Mouse (Mus musculus) embryonic facial prominence, embryonic 13.5 days (tissue): ENCODE results near the gene Cdkal1. TPM values are rescaled to one million over a fixed set of nuclear protein-coding genes. Genes with fewer than 3 reads are reported as not detected.

Experiments
- ATAC-seq: fragments of 200-750 bp; cut with Nextera tagmentation; 2 replicates; pipeline ENCODE4 v1.8.0; 2017; ENCODE audit warnings: low read depth; ENCODE audit not compliant: insufficient number of reproducible peaks, insufficient read depth, low FRiP score, low TSS enrichment
- H3K27ac ChIP-seq: fragments of 300-500 bp; sonication (generic); 2 replicates; pipeline ENCODE4 v1.5.1; 2015; ENCODE audit warnings: moderate library complexity, mild to moderate bottlenecking, inconsistent platforms
- H3K27me3 ChIP-seq: fragments of 300-500 bp; sonication (generic); 2 replicates; pipeline ENCODE4 v1.6.1; 2015; ENCODE audit warnings: mild to moderate bottlenecking, inconsistent platforms
- H3K36me3 ChIP-seq: fragments of 300-500 bp; sonication (generic); 2 replicates; pipeline ENCODE4 v1.6.1; 2015; ENCODE audit warnings: mild to moderate bottlenecking, inconsistent platforms
- H3K4me1 ChIP-seq: fragments of 300-500 bp; sonication (generic); 2 replicates; pipeline ENCODE4 v1.6.1; 2015; ENCODE audit warnings: inconsistent platforms
- H3K4me2 ChIP-seq: fragments of 300-500 bp; sonication (generic); 2 replicates; pipeline ENCODE4 v1.6.1; 2015; ENCODE audit warnings: moderate library complexity, mild to moderate bottlenecking, inconsistent platforms
- H3K4me3 ChIP-seq: fragments of 300-500 bp; sonication (generic); 2 replicates; pipeline ENCODE4 v1.5.1; 2015; ENCODE audit warnings: mild to moderate bottlenecking, inconsistent platforms
- H3K9ac ChIP-seq: fragments of 300-500 bp; sonication (generic); 2 replicates; pipeline ENCODE4 v1.6.1; 2015; ENCODE audit warnings: mild to moderate bottlenecking, inconsistent platforms
- H3K9me3 ChIP-seq: fragments of 300-500 bp; sonication (generic); 2 replicates; pipeline ENCODE4 v1.6.1; 2016; ENCODE audit warnings: inconsistent platforms
- WGBS: fragments of 180-500 bp; shearing (Covaris S2); methylation state at CpG from one replicate; pipeline ENCODE4 v1.1.7; 2015; ENCODE audit warnings: mixed read lengths; 5-methylcytosine and 5-hydroxymethylcytosine counted together
- polyA plus RNA-seq: library from polyadenylated mRNA; unstranded; fragments of >200 nt; fragmentation: Nextera tagmentation; extraction: Ambion mirVana; gene quantifications from 2 replicates; pipeline ENCODE4 v1.2.1, GENCODE M21; 2015

Gene Cdkal1
- polyA plus RNA-seq, 1 experiment from 2014 or later, result 34.0 TPM

DNA sequence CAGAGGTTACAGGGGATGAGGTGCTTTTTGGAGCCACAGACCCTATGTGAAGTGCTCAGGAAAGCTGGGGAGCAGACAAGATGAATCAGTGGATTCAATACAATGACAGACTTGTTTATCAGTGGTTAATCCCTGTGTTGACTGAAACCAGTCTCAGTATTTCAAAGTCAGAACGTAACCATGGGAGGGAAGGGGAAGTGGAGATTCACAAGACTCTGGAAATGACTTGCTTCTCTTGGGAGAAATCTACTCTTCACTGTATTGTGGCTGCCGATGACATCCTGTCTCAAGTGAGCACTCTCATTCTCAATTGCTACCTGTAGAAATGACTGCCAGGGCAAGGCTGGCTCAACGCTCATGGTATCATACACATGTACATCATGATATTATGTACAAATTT lies 371.5 kb downstream of the Cdkal1 start:
- no peak overlapping the region for H3K4me3 ChIP-seq
- H3K9me3 ChIP-seq, result no peaks in the 10 kb centered on the region
- H3K4me1 ChIP-seq, result no peaks in the 10 kb centered on the region
- H3K4me2 ChIP-seq, result no peak overlapping the region
- no peak overlapping the region for H3K27ac ChIP-seq
- H3K9ac ChIP-seq, result no peak overlapping the region
- no peaks in the 10 kb centered on the region for H3K36me3 ChIP-seq
- H3K27me3 ChIP-seq, result no peaks in the 10 kb centered on the region
- no peak for ATAC-seq
- 76% methylated on average over 3 of the region's 3 CpGs for WGBS

DNA sequence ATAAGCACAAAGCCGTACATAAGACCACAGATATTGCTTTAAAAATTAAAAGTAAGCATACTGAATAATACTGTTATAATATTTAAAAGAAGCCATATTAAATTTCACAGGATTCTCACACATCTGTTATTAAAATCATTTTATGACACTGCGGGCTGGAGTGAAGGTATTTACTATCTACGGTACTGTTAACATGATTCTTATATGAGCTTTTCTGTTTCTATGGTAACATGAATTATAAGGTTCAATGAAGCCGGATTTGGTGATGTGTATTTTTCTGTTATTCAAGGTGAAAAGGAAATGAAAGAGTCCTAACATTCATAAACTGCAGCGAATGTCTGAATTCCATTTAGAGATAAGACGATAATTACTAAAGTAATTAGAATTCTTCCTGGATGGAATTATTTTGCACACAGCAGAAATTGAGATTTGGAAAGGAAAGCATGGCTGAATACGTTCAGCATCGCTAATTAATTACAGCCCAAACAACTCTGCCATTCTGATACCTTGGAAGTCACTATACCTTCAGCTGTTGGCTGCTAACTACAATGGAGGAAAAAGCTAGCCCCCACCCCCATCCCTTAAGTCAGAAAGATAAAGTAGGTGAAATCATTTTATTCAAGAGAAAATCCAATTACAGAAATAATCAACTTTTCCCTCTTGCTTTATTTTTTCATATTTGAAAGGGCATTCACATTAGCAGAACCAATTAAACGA lies 373.2 kb downstream of the Cdkal1 start:
- Histone ChIP-seq H3K27me3 (no peaks in the 10 kb centered on the region), H3K27ac (no peak overlapping the region), H3K4me2 (no peak overlapping the region), H3K9me3 (no peaks in the 10 kb centered on the region), H3K36me3 (no peaks in the 10 kb centered on the region), H3K9ac (no peak overlapping the region), H3K4me3 (no peak overlapping the region), H3K4me1 (no peaks in the 10 kb centered on the region)
- no peak for ATAC-seq
- WGBS, result 73% methylated on average over 9 of the region's 9 CpGs

- Histone ChIP-seq H3K27me3 (no peaks in the 10 kb centered on the region), H3K4me1 (no peaks in the 10 kb centered on the region; the same call in 1 of the 2 replicates), H3K36me3 (no peaks in the 10 kb centered on the region), H3K4me2 (no peak overlapping the region), H3K4me3 (no peak overlapping the region), H3K27ac (no peak overlapping the region), H3K9me3 (no peaks in the 10 kb centered on the region), H3K9ac (no peak overlapping the region)
- 51% methylated on average over 4 of the region's 4 CpGs for WGBS
- ATAC-seq, result no peak
Measured at GRCm38 (mm10) chr13:29476421-29476820, 379.1 kb downstream of the Cdkal1 start.

DNA sequence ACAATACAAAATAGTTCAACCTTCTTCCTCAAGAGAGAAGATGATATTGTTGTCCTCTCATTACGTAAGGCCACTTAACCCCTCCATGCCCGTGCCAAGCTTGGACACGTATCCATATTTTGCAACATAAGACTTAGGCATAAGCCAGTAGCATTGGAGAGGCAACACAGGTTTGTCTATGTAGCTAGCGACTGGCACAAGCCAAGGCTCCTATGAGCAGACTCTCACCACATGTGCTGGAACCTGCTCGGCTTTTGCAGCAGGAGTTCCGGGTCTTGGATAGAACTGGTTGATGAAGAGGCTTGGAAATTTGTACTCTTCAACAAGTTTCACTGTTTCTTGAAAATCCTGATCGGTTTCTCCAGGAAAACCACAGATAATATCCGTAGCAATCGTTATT lies 381.2 kb downstream of the Cdkal1 start:
- ATAC-seq, result no peak
- H3K4me1 ChIP-seq, result no peaks in the 10 kb centered on the region; the same call in 1 of the 2 replicates
- H3K9ac ChIP-seq, result no peak overlapping the region
- no peaks in the 10 kb centered on the region for H3K36me3 ChIP-seq
- 81% methylated on average over 9 of the region's 9 CpGs for WGBS
- H3K27me3 ChIP-seq, result no peaks in the 10 kb centered on the region
- no peak overlapping the region for H3K27ac ChIP-seq
- H3K9me3 ChIP-seq, result no peaks in the 10 kb centered on the region
- H3K4me2 ChIP-seq, result no peak overlapping the region
- H3K4me3 ChIP-seq, result no peak overlapping the region

DNA sequence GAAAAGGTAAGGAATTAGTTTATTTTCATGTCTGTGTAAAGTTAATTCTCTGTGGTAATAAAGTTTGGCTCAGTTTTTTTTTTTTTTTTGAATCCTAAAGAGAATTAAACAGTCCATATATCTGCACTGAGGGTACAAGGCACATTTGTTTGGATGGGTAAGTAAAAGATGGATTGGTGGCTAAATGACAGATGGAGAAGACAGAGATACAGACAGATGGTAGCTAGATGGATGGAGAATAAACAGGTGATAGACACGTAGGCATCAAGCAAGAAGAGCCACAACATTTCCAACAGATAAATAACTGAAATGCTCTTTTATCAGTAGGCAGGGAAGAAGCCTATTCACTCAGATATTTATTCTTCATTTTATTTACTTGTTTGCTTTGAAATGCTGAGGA lies 381.7 kb downstream of the Cdkal1 start:
- H3K4me3 ChIP-seq, result no peak overlapping the region
- no peaks in the 10 kb centered on the region for H3K27me3 ChIP-seq
- H3K4me1 ChIP-seq, result no peaks in the 10 kb centered on the region; the same call in 1 of the 2 replicates
- 98% methylated on average over 1 of the region's 1 CpGs for WGBS
- H3K27ac ChIP-seq, result no peak overlapping the region
- no peak overlapping the region for H3K9ac ChIP-seq
- H3K9me3 ChIP-seq, result no peaks in the 10 kb centered on the region
- no peaks in the 10 kb centered on the region for H3K36me3 ChIP-seq
- H3K4me2 ChIP-seq, result no peak overlapping the region
- no peak for ATAC-seq

GRCm38 (mm10) chr13:29462271-29462670 lies 393.2 kb downstream of the Cdkal1 start:
- no peak for ATAC-seq
- H3K27me3 ChIP-seq, result no peaks in the 10 kb centered on the region
- WGBS, result 84% methylated on average over 6 of the region's 6 CpGs
- no peaks in the 10 kb centered on the region for H3K9me3 ChIP-seq
- no peak overlapping the region for H3K4me2 ChIP-seq
- H3K36me3 ChIP-seq, result no peaks in the 10 kb centered on the region
- H3K9ac ChIP-seq, result no peak overlapping the region
- H3K27ac ChIP-seq, result no peak overlapping the region
- peaks cover 12% of the 10 kb centered on the region; the same call in 1 of the 2 replicates for H3K4me1 ChIP-seq
- no peak overlapping the region for H3K4me3 ChIP-seq

- Histone ChIP-seq H3K4me1 (peaks cover 12% of the 10 kb centered on the region; the same call in 1 of the 2 replicates), H3K27ac (no peak overlapping the region), H3K36me3 (no peaks in the 10 kb centered on the region), H3K4me2 (no peak overlapping the region), H3K4me3 (no peak overlapping the region), H3K9ac (no peak overlapping the region), H3K27me3 (no peaks in the 10 kb centered on the region), H3K9me3 (no peaks in the 10 kb centered on the region)
- no peak for ATAC-seq
- WGBS, result 26% methylated on average over 5 of the region's 5 CpGs
Measured at GRCm38 (mm10) chr13:29460741-29461140, 394.7 kb downstream of the Cdkal1 start.

DNA sequence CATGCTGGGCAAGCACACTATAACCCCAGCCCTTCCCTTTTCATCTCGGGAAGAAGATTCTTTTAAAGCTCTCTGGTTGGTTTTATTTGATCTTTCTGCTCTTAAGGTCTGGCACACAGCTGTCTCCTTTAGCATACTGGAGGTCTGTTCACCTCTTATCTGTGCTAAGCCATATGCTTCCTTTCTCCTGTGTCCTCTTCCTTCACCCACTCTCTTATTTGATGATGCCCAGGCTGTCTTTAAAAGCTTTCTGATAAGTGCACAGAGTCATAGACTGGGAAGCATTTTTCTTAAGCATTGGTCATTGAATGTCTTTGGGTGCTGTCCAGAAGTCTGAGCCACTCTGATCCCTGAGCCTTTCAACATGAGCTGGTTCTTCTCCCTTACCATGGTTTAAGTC lies 397.1 kb downstream of the Cdkal1 start:
- peaks cover 12% of the 10 kb centered on the region; the same call in 1 of the 2 replicates for H3K4me1 ChIP-seq
- H3K9ac ChIP-seq, result no peak overlapping the region
- no peak for ATAC-seq
- H3K27ac ChIP-seq, result no peak overlapping the region
- WGBS, result 60% methylated on average over 1 of the region's 1 CpGs
- no peak overlapping the region for H3K4me2 ChIP-seq
- H3K9me3 ChIP-seq, result no peaks in the 10 kb centered on the region
- H3K4me3 ChIP-seq, result no peak overlapping the region
- H3K36me3 ChIP-seq, result no peaks in the 10 kb centered on the region
- no peaks in the 10 kb centered on the region for H3K27me3 ChIP-seq

DNA sequence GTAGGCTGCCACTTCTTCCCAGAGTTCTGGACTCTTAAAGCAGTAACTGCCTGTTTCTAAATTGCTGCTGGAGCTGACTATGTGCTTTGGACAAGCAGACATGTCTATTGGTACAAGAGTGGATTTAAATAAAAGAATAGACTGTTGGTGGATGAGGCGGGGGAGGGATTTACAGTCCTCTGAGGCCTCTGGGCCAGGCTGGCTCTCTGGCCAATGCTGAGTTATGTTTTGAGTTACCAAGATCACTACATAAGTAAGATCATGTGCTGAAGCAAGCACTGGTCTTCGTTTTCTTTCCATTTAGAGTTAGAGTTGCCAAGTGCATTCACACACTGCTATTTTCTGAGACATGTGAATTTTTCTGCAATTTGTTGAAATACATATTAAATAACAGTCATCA lies 418.4 kb downstream of the Cdkal1 start:
- Histone ChIP-seq H3K4me1 (peaks cover 15% of the 10 kb centered on the region), H3K27me3 (no peaks in the 10 kb centered on the region), H3K9ac (no peak overlapping the region), H3K27ac (no peak overlapping the region), H3K36me3 (no peaks in the 10 kb centered on the region), H3K9me3 (no peaks in the 10 kb centered on the region), H3K4me2 (no peak overlapping the region), H3K4me3 (no peak overlapping the region)
- 37% methylated on average over 2 of the region's 2 CpGs for WGBS
- no peak for ATAC-seq

DNA sequence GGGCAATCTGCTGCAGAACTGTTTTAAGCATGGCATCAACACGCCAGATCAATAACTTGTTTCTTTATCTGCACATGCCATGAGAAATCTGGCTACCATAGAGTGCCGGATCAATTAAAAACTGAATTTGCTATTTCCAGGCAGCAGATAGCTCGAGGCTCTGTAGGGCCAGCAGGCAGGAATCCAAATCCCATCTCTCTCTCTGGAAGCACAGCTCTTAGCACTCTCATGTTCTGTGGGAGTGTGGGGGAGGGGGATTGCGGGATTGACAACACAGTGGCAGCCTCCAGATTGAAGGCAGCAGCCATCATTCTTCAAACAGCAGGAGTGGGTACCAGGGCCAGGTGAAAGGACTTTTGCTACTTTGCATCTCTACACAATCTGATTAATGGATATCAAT lies 420.7 kb downstream of the Cdkal1 start:
- no peak overlapping the region for H3K9ac ChIP-seq
- H3K9me3 ChIP-seq, result no peaks in the 10 kb centered on the region
- no peak overlapping the region for H3K4me2 ChIP-seq
- no peaks in the 10 kb centered on the region for H3K36me3 ChIP-seq
- no peak for ATAC-seq
- H3K27me3 ChIP-seq, result no peaks in the 10 kb centered on the region
- H3K4me1 ChIP-seq, result peaks cover 18% of the 10 kb centered on the region
- WGBS, result 53% methylated on average over 4 of the region's 4 CpGs
- H3K27ac ChIP-seq, result no peak overlapping the region
- no peak overlapping the region for H3K4me3 ChIP-seq

DNA sequence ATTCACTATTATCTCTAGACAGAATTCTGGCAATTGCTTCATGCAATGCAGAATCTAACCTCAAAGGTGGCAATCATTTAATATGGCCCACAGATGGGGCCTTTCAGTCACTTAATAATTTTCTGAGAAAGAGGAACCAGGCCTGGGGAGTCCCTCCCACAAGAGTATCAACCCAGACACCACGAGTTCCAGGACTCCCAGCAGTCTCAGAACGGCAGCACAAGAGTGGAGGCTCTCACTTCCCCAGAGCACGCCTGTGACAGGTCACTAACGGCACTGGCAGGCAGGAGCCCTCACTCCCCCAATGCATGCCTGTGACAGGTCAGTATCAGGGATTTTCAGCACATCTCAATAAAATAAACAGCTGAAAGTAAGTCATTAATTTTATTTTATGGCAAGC lies 424.6 kb downstream of the Cdkal1 start:
- WGBS, result 34% methylated on average over 4 of the region's 4 CpGs
- H3K9ac ChIP-seq, result no peak overlapping the region
- no peak overlapping the region for H3K4me3 ChIP-seq
- no peaks in the 10 kb centered on the region for H3K36me3 ChIP-seq
- no peak overlapping the region for H3K4me2 ChIP-seq
- no peaks in the 10 kb centered on the region for H3K9me3 ChIP-seq
- peaks cover 10% of the 10 kb centered on the region for H3K4me1 ChIP-seq
- no peak overlapping the region for H3K27ac ChIP-seq
- no peaks in the 10 kb centered on the region for H3K27me3 ChIP-seq
- no peak for ATAC-seq

GRCm38 (mm10) chr13:29429877-29430276 lies 425.6 kb downstream of the Cdkal1 start:
- H3K27ac ChIP-seq, result no peak overlapping the region
- 44% methylated on average over 4 of the region's 4 CpGs for WGBS
- no peak overlapping the region for H3K9ac ChIP-seq
- H3K9me3 ChIP-seq, result no peaks in the 10 kb centered on the region
- H3K4me1 ChIP-seq, result peaks cover 9% of the 10 kb centered on the region
- no peaks in the 10 kb centered on the region for H3K36me3 ChIP-seq
- no peak for ATAC-seq
- no peak overlapping the region for H3K4me2 ChIP-seq
- no peaks in the 10 kb centered on the region for H3K27me3 ChIP-seq
- H3K4me3 ChIP-seq, result no peak overlapping the region
